Mouse (Mus musculus): ENCODE results near the gene Romo1.
"Not testable (repeated sequence)": the region's sequence is repeated elsewhere in the genome, so short reads cannot be mapped to it uniquely, and the experiment has no call there.

Gene Romo1

DNA sequence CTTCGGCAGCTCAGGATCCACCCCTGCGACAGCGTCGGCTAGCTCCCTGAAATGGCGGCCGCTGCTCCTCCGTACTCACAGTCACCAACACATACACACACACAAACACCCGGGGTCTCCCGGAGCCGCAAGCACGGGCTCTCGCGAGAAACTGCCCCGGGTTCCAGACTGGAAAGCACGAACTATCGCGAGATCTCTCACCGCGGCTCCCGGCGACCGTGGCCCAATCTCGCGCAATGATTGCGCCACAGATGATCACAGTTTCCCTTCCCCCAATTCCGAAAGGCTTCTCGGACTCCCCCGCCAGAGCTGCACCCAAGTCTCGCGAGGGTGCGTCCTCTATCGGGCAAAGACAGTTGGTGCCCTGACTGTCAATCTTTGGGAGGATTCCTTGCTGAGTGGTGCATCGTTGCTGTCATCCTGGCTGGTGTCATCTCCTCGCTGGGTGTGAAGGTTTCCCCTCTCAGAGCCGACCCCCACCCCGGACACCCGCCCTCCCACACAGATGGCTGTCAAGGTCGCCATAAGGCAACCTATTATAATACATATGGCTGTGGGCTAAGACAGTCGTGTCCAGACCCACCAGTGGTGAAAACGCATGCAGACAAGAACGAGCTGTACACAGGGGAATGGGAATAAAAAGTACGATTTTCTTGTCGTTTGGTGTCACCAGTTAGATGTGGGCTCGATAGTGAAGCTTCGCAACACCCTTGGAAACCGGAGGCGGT lies 36.4 kb downstream of the Romo1 start, which contains the start of gene Rbm39:
Gene Rbm39 (minus strand): TSS at position 145 of the 728 bp plus-strand sequence.
- DNase-seq (ENCODE audit: low spot score), result peak; percentile 100

DNA sequence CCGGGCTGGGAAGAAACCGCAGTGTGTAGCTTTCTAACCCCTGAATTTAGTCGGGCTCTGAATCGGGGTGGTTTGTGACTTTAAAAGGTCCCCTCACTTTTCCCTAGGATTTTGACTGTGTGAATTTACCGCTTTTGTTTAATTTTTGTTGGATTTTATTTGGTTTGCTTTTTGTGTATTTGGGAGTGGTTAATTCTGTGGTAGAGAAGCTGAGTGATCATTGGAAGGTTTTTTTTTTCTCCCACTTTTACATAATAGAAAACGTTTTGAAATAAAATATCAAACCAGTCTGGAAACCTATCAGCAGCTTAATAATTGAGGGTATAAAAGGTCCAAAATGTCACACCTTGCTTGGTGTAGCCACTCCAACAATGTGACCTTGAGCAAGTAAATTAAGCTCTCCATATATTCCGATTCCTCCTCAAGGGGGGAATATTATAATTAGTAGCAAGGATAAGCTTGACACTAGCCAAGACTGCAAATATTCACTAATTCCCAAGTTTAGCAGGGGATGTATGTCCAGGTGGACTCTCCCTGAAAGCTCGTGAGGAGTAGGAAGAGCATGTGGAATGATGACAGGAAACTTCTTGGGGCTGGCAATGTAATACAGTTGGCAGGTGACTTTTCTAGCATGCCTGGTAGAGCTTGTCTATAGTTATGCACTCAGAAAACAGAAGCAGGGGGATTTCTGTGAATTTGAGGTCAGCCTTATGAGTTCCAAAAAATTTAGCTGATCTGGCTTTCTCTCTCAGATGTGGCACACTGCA lies 37.2 kb downstream of the Romo1 start:
- DNase-seq (ENCODE audit: low spot score), result no peak

DNA sequence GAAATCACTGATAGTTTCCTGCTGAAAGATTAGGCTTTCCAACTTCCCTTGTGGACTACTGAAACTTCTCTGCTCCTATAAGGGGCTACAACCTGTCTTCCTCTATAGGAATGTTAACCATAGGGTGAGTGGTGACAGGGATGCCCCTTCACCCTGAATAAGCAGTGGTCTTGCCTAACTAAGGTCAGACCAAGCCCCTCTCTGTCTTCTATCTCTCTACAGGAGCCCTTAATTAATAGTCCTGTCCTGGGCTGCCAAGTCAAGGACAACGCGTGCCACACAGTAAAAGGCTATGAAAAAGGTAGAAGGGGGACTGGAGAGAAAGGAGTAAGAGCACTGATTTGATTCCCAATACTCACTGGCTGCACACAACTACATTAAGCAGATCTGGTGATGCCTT lies 37.8 kb downstream of the Romo1 start:
- no peak for DNase-seq (ENCODE audit: low spot score)

DNA sequence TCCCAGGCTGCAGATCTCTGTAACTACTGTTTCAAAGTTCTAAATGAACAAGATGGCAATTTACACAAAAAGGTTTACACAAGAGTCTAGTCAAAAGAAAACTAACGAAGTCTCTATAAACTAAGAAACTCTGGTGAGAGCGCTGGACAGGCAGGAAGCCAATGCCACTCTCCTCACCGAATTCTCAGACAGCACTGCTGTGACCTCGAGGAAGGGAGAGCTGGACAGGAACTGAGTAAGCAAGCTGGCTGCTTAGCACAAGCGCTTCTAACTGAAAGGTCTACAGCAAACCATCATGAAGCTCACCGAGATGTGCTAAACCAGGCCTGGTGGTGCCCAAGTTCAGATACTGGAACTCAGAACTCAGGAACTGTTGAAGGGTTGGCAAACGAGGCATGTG lies 45.4 kb downstream of the Romo1 start:
- not testable (repeated sequence) for DNase-seq (ENCODE audit: low spot score)

DNA sequence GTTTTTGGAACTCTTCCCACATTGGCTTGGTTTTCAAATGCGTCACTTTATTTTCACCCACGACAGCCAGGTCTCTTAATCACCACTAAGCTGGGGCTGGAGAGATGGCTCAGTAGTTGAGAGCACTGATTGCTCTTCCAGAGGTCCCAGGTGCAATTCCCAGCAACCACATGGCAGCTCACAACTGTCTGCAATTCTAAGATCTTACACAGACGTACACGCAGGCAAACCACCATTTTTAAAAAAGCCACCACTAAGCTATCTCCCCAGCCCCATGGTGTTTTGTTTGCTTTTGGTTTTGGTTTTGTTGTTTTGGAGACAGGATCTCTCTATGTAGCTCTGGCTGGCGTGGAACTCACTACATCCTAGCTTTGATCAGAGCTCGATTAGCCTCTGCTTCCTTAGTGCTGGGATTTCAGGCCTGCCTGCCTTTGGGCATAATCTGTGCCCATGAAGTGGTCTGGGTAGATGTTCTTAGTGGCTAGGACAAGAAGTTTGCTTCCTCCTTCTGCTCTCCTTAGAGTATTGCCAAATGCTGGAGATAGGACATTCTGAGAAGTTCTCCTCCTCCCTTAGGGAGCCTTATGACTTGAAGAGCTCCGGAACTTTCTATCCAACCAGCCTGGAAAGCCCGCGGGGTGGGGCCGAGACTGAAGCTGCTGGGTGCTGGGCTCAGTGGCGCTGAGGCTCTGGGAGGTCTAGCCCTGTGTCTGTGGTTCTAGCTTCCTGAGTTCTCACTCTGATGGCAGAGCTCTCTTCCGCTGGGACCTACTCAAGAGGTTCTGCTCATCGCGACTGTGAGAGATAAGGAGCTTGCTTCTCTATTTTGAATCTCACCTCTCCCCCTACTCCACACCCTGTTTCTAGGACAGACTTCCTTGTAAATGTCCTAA lies 46.4 kb downstream of the Romo1 start:
- DNase-seq (ENCODE audit: low spot score), result no peak

DNA sequence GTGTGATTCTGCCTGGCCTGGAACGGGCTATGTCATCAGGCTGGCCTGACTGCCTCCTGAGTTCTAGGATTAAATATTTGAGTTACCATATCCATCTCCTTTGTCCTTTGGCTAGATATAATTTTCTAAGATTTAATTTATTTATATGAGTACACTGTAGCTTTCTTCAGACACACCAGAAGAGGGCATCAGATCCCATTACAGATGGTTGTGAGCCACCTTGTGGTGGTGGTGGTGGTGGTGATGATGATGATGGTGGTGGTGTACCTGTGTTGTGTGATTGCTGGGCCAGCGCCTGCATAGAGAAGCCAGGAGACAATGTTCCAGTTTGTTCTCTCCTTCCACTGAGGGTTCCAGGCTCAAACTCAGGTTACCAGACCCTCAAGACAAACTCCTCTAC lies 47.7 kb downstream of the Romo1 start:
- DNase-seq (ENCODE audit: low spot score), result no peak

DNA sequence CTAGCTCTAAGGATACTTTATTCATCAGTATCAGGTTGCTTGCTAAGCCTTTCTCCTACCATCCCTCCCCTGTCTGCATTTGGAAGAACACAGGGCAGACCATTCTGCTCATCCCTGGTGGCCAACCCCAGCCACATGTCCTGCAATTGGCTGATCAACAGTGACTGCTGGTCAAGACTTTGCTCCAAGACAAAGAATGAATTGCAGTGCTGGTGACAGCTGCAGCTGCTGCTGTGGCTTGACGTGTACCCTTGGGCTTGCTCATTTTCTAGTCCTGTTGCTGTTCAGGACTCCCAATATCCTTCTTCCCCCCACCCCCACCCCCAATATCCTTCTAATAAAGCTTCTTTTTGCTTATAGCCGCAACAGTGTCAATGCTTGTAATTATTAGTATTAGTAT lies 48.2 kb downstream of the Romo1 start:
- no peak for DNase-seq (ENCODE audit: low spot score)

DNA sequence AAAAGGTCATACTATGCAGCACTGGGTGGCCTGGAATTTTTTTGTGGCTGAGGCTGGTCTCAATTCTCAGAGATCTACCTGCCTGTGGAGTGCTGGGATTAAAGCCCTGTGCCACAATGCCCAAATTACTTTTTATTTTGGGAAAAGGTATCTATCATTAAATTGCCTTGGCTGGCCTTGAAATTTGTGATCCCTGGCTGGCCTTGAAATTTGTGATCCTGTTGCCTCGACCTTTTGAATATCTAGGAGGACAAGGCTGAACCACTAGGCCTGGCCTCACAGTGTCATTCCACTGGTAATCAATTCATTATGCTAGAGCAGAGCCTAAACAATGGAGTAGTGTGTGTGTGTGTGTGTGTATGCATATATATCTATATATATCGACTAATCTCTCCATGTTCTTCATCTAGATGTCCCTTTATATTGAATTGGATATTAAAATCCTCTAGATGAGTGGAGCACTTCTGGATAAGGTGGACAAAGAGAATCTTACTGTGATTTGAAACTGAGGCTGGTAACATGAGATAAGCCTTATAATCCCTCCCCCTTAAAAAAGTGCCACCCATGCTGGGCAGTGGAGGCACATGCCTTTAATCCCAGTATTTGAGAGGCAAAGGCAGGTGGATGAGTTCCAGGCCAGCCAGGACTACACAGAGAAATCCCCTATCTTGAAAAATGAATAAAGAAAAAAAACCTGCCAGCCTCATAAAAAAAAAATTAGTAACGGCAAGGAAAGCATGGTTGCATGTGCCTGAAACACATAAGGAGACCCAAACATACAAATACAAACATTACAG lies 49.4 kb downstream of the Romo1 start:
- no peak for DNase-seq (ENCODE audit: low spot score)

DNA sequence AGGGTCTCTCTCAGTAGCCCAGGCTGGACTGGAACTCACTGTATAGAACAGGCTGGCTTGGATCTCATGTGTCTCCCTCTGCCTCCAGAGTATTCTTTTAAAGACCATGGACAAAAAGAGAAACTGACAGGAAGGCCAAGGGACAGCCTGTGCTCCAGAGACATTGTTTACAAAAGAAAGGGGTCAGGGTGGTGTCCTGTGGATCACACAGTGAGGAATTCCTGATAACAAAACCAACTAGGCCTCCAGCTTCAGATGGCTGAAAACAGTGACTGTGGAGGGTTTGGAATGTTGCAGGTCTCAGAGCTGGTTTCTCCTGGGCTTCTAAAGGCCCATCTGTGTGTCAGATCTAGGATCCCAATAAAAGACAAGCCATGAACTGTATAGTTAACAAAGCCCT lies 50.7 kb downstream of the Romo1 start:
- no peak for DNase-seq (ENCODE audit: low spot score)
